Mouse (Mus musculus) neural tube, embryonic 14.5 days (tissue): Measurements from ENCODE around the gene St5. TPM values are rescaled to one million over a fixed set of nuclear protein-coding genes. Genes with fewer than 3 reads are reported as not detected.

Experiments
- ATAC-seq: fragments of 200-750 bp; cut with Nextera tagmentation; 2 replicates; pipeline ENCODE4 v1.8.0; 2017; ENCODE audit warnings: low read depth, mild to moderate bottlenecking, moderate TSS enrichment, moderate library complexity
- H3K27ac ChIP-seq: fragments of 300-500 bp; sonication (generic); 2 replicates; pipeline ENCODE4 v1.5.1; 2014; ENCODE audit warnings: low read depth, mild to moderate bottlenecking, control low read depth, low read length, moderate library complexity, mixed read lengths
- H3K27me3 ChIP-seq: fragments of 300-500 bp; sonication (generic); 2 replicates; pipeline ENCODE4 v1.6.1; 2014; ENCODE audit warnings: low read length; ENCODE audit not compliant: control insufficient read depth, insufficient read depth
- H3K36me3 ChIP-seq: fragments of 300-500 bp; sonication (generic); 2 replicates; pipeline ENCODE4 v1.6.1; 2014; ENCODE audit warnings: low read length, mixed read lengths; ENCODE audit not compliant: control insufficient read depth, insufficient read depth
- H3K4me1 ChIP-seq: fragments of 300-500 bp; sonication (generic); 2 replicates; pipeline ENCODE4 v1.6.1; 2014; ENCODE audit warnings: low read length; ENCODE audit not compliant: control insufficient read depth, insufficient read depth
- H3K4me2 ChIP-seq: fragments of 300-500 bp; sonication (generic); 2 replicates; pipeline ENCODE4 v1.6.1; 2014; ENCODE audit warnings: mild to moderate bottlenecking, low read depth, low read length, control low read depth
- H3K4me3 ChIP-seq: fragments of 300-500 bp; sonication (generic); 2 replicates; pipeline ENCODE4 v1.5.1; 2014; ENCODE audit warnings: low read depth, low read length, control low read depth, mixed read lengths
- H3K9ac ChIP-seq: fragments of 300-500 bp; sonication (generic); replicated peaks from 2 replicates; pipeline ENCODE4 v1.6.1; 2014; ENCODE audit warnings: low read depth, mild to moderate bottlenecking, control low read depth, low read length, mixed read lengths
- H3K9me3 ChIP-seq: fragments of 300-500 bp; sonication (generic); 2 replicates; pipeline ENCODE4 v1.6.1; 2016; ENCODE audit warnings: low read length; ENCODE audit not compliant: control insufficient read depth
- WGBS: fragments of 180-500 bp; shearing (Covaris S2); extraction: QIAGEN DNeasy Blood & Tissue Kit; methylation state at CpG from one replicate; pipeline ENCODE4 v1.1.7; 2014; 5-methylcytosine and 5-hydroxymethylcytosine counted together
- microRNA-seq: library from miRNA; unstranded; fragments of <30 nt; microRNA quantifications from one replicate; pipeline ENCODE4, GENCODE M21; 2016
- polyA plus RNA-seq: library from polyadenylated mRNA; unstranded; fragments of >200 nt; fragmentation: Nextera tagmentation; extraction: Ambion mirVana; gene quantifications from 2 replicates; pipeline ENCODE4 v1.2.1, GENCODE M21; 2014

St5 gene
- polyA plus RNA-seq, 1 experiment from 2014 or later = 18.7 TPM

GRCm38 (mm10) chr7:109493319-109494316, 209.8 kb downstream of the St5 start:
- ATAC-seq = peak; percentile 84
- peak overlapping the region; percentile 25 for H3K4me3 ChIP-seq

GRCm38 (mm10) chr7:109492616-109493318, 210.6 kb downstream of the St5 start:
- 0 out of 2 replicates have a peak, but pooled peaks have one; percentile 38 for ATAC-seq
- Histone ChIP-seq H3K4me1 (peaks cover 4% of the 10 kb centered on the region), H3K4me2 (peak overlapping the region; percentile 55), H3K4me3 (no peak overlapping the region), H3K9ac (peak overlapping the region; percentile 28; the same call in 1 of the 2 replicates), H3K36me3 (no peaks in the 10 kb centered on the region), H3K27ac (no peak overlapping the region), H3K9me3 (no peaks in the 10 kb centered on the region), H3K27me3 (0 out of 2 replicates have a peak, but pooled peaks cover 4% of the 10 kb centered on the region)
- 66% methylated on average over 18 of the region's 18 CpGs for WGBS

More at GRCm38 (mm10) chr7:109493319-109494316, 209.8 kb downstream of the St5 start:
- peak overlapping the region; percentile 55 for H3K4me2 ChIP-seq
- H3K36me3 ChIP-seq = no peaks in the 10 kb centered on the region
- peaks cover 4% of the 10 kb centered on the region for H3K4me1 ChIP-seq
- 0 out of 2 replicates have a peak, but pooled peaks cover 4% of the 10 kb centered on the region for H3K27me3 ChIP-seq
- H3K9me3 ChIP-seq = no peaks in the 10 kb centered on the region
- H3K27ac ChIP-seq = no peak overlapping the region
- 13% methylated on average over 21 of the region's 21 CpGs for WGBS
- peak overlapping the region; percentile 48; the same call in 1 of the 2 replicates for H3K9ac ChIP-seq

GRCm38 (mm10) chr7:109484221-109484620, 219.2 kb downstream of the St5 start:
- H3K27me3 ChIP-seq = no peaks in the 10 kb centered on the region
- no peak overlapping the region for H3K4me3 ChIP-seq
- no peak overlapping the region for H3K27ac ChIP-seq
- no peak overlapping the region for H3K9ac ChIP-seq
- no peaks in the 10 kb centered on the region for H3K9me3 ChIP-seq
- no peaks in the 10 kb centered on the region for H3K4me1 ChIP-seq
- ATAC-seq = no peak
- 75% methylated on average over 5 of the region's 5 CpGs for WGBS
- no peaks in the 10 kb centered on the region for H3K36me3 ChIP-seq
- H3K4me2 ChIP-seq = no peak overlapping the region

- Histone ChIP-seq H3K36me3 (no peaks in the 10 kb centered on the region), H3K4me1 (no peaks in the 10 kb centered on the region), H3K9ac (no peak overlapping the region), H3K27me3 (no peaks in the 10 kb centered on the region), H3K9me3 (no peaks in the 10 kb centered on the region), H3K4me3 (no peak overlapping the region), H3K27ac (no peak overlapping the region), H3K4me2 (peak overlapping the region; percentile 16; the same call in 1 of the 2 replicates)
- peak; percentile 65; the same call in 1 of the 2 replicates for ATAC-seq
- 22% methylated on average over 7 of the region's 7 CpGs for WGBS
These were observed 222.6 kb downstream of the St5 start for GRCm38 (mm10) chr7:109480765-109481197.

GRCm38 (mm10) chr7:109477926-109478325, 225.5 kb downstream of the St5 start:
- no peak overlapping the region for H3K4me2 ChIP-seq

More at GRCm38 (mm10) chr7:109477926-109478325, 225.5 kb downstream of the St5 start:
- ATAC-seq = no peak
- no peaks in the 10 kb centered on the region for H3K4me1 ChIP-seq
- no peaks in the 10 kb centered on the region for H3K36me3 ChIP-seq
- no peaks in the 10 kb centered on the region for H3K27me3 ChIP-seq
- H3K9ac ChIP-seq = no peak overlapping the region
- WGBS = 90% methylated on average over 3 of the region's 3 CpGs
- H3K27ac ChIP-seq = no peak overlapping the region
- no peak overlapping the region for H3K4me3 ChIP-seq
- H3K9me3 ChIP-seq = no peaks in the 10 kb centered on the region

Small RNAs within 50 kb of the gene (microRNA-seq; reads per million reads assigned to microRNA genes)
- not detected for gene Gm47284

Other genes with a start within 250 kb of the St5 start
- 0.46 and 0.60 TPM in 2 replicates for gene Trim66, start 195.5 kb downstream of the St5 start, polyA plus RNA-seq
- 82.0 and 85.8 TPM in 2 replicates for gene Rpl27a, start 184.5 kb downstream of the St5 start, polyA plus RNA-seq
- gene Akip1, start 85 bp upstream of the St5 start, polyA plus RNA-seq = 12.4 and 12.9 TPM in 2 replicates
- not detected in 2 replicates for gene BC051019, start 20.2 kb upstream of the St5 start, polyA plus RNA-seq
- 0.42 TPM in 1 of 2 replicates, not detected in the other for gene Ascl3, start 28.1 kb upstream of the St5 start, polyA plus RNA-seq
- gene Tmem9b, start 49.3 kb upstream of the St5 start, polyA plus RNA-seq = 147 and 168 TPM in 2 replicates
- gene Nrip3, start 78.4 kb upstream of the St5 start, polyA plus RNA-seq = 12.0 and 17.0 TPM in 2 replicates
- gene Scube2, start 162.1 kb upstream of the St5 start, polyA plus RNA-seq = 3.3 and 3.5 TPM in 2 replicates